Mouse (Mus musculus): Measurements from ENCODE around the gene Fam160a1. TPM values are rescaled to one million over a fixed set of nuclear protein-coding genes. Genes with fewer than 3 reads are reported as not detected.

The Fam160a1 gene
- polyA plus RNA-seq, 1 experiment from 2014 or later = 0.16 TPM

DNA sequence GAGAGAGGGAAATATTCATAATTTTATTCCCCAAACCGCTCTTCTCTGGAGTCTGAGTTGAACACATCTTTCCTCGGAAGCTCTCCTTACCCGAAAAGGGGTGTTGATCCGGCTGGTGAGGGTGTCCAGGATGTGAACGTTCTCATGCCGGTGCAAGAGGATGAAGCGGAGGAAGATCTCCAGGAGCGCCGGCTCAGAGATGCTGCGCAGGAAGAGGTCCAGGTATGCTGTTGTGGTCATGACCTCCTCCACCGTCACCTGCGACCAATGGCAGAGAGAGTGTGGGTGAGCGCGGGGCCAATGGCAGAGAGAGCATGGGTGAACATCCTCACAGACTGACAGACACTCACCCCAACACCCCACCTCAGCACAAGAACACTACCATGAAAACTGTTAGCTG lies 128.8 kb downstream of the Fam160a1 start:
- ATAC-seq (ENCODE audit: low read depth) = no peak
- no peaks in the 10 kb centered on the region for H3K36me3 ChIP-seq (ENCODE audit: control insufficient read depth, insufficient read depth, low read length)
- no peak overlapping the region for H3K4me2 ChIP-seq (ENCODE audit: low read depth, low read length)
- H3K4me1 ChIP-seq (ENCODE audit: control insufficient read depth, insufficient read depth, low read length) = no peaks in the 10 kb centered on the region
- H3K27ac ChIP-seq (ENCODE audit: low read depth, low read length) = no peak overlapping the region
- 96% methylated on average over 14 of the region's 14 CpGs for WGBS
- H3K9me3 ChIP-seq (ENCODE audit: control insufficient read depth, low read length) = no peaks in the 10 kb centered on the region
- H3K27me3 ChIP-seq (ENCODE audit: control insufficient read depth, insufficient read depth, low read length) = no peaks in the 10 kb centered on the region
- no peak overlapping the region for H3K4me3 ChIP-seq (ENCODE audit: low read depth, low read length)
- no peak overlapping the region for H3K9ac ChIP-seq (replicated peaks; ENCODE audit: low read depth, low read length)

DNA sequence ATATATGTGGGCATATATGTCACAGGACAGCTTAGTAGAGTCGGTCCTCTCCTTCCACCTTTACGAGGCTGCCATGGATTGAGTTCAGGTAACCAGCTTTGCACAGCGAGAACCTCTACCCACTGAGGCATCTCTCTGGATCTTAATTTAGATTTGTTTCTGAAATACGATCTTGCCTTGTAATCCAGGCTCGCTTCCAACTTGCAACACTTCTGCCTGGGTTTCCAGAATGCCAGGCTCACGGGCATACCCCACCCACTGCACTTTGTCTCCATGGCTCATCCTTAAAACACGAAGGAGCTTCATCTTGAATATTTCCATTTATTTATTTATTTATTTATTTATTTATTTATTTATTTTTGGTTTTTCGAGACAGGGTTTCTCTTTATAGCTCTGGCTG lies 131.8 kb downstream of the Fam160a1 start:
- WGBS = 92% methylated on average over 8 of the region's 8 CpGs
- no peak for ATAC-seq (ENCODE audit: low read depth)

DNA sequence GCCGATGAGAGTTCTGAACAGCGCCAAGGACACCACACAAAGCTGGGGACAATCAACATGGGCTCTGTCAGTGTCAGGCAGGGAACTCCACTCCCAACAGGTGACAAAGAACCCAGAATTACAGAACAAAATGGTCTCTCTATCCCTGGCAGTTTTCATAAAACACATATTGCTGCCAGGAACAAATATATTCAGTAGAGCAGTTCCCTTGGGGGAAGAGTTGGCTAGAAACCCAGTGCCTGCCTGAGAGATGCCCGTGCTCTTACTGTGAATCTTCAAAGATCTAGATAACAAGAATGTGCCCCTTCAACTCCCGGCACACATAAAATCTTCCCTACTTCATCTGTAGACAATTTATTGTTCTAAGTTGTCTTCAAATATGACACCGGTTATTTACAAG lies 133.5 kb downstream of the Fam160a1 start:
- Histone ChIP-seq H3K4me1 (ENCODE audit: control insufficient read depth, insufficient read depth, low read length) (no peaks in the 10 kb centered on the region), H3K9me3 (ENCODE audit: control insufficient read depth, low read length) (no peaks in the 10 kb centered on the region), H3K4me3 (ENCODE audit: low read depth, low read length) (no peak overlapping the region), H3K4me2 (ENCODE audit: low read depth, low read length) (no peak overlapping the region), H3K27me3 (ENCODE audit: control insufficient read depth, insufficient read depth, low read length) (no peaks in the 10 kb centered on the region), H3K27ac (ENCODE audit: low read depth, low read length) (no peak overlapping the region), H3K9ac (replicated peaks; ENCODE audit: low read depth, low read length) (no peak overlapping the region), H3K36me3 (ENCODE audit: control insufficient read depth, insufficient read depth, low read length) (no peaks in the 10 kb centered on the region)
- no peak for ATAC-seq (ENCODE audit: low read depth)
- 84% methylated on average over 5 of the region's 5 CpGs for WGBS

More for the DNA sequence above, 131.8 kb downstream of the Fam160a1 start:
- Histone ChIP-seq H3K27me3 (ENCODE audit: control insufficient read depth, insufficient read depth, low read length) (no peaks in the 10 kb centered on the region), H3K9me3 (ENCODE audit: control insufficient read depth, low read length) (no peaks in the 10 kb centered on the region), H3K4me3 (ENCODE audit: low read depth, low read length) (no peak overlapping the region), H3K27ac (ENCODE audit: low read depth, low read length) (no peak overlapping the region), H3K36me3 (ENCODE audit: control insufficient read depth, insufficient read depth, low read length) (no peaks in the 10 kb centered on the region), H3K9ac (replicated peaks; ENCODE audit: low read depth, low read length) (no peak overlapping the region), H3K4me1 (ENCODE audit: control insufficient read depth, insufficient read depth, low read length) (no peaks in the 10 kb centered on the region), H3K4me2 (ENCODE audit: low read depth, low read length) (no peak overlapping the region)

DNA sequence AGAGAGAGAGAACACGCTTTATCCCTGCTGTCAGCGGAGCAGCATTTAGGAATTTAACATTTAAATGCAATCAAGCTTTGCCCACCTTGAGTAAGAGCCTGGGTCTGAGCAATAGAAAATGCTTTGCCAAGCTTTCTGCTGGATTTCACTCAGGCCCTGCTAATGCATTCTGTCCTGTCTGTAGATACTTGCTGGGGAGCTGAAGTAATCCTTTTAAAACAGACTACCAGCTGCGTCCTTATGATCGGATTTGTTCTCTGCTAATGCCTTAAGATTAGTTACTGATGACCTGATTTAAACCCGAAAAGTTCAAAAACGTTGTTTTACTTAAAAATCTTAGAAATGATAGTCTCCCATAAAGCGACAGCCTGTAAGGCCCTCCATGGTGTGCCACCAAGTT lies 136.0 kb downstream of the Fam160a1 start:
- Histone ChIP-seq H3K27ac (ENCODE audit: low read depth, low read length) (no peak overlapping the region), H3K4me2 (ENCODE audit: low read depth, low read length) (no peak overlapping the region), H3K9ac (replicated peaks; ENCODE audit: low read depth, low read length) (no peak overlapping the region), H3K27me3 (ENCODE audit: control insufficient read depth, insufficient read depth, low read length) (no peaks in the 10 kb centered on the region), H3K4me3 (ENCODE audit: low read depth, low read length) (no peak overlapping the region), H3K4me1 (ENCODE audit: control insufficient read depth, insufficient read depth, low read length) (no peaks in the 10 kb centered on the region), H3K36me3 (ENCODE audit: control insufficient read depth, insufficient read depth, low read length) (no peaks in the 10 kb centered on the region), H3K9me3 (ENCODE audit: control insufficient read depth, low read length) (no peaks in the 10 kb centered on the region)
- 91% methylated on average over 7 of the region's 7 CpGs for WGBS
- no peak for ATAC-seq (ENCODE audit: low read depth)

DNA sequence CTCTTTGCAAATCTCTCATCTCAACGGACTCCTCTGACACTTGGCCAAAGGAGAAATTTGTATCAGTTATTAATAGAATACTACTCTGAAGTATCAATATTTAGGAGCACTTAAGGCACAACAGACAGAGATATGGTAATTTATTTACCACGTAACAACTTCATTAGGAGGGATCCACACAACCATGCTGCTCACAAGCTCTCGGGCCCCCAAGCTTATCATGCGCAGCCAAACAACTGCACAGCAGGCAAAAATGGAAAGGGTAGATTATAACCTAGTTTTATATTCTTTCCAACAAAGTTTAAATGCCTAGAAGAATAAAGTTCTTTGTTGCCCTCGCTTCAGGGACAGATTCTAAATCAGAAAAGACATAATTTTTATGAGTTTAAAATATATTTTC lies 137.1 kb downstream of the Fam160a1 start:
- no peak overlapping the region for H3K27ac ChIP-seq (ENCODE audit: low read depth, low read length)
- H3K9me3 ChIP-seq (ENCODE audit: control insufficient read depth, low read length) = no peaks in the 10 kb centered on the region
- H3K4me2 ChIP-seq (ENCODE audit: low read depth, low read length) = no peak overlapping the region
- no peak overlapping the region for H3K4me3 ChIP-seq (ENCODE audit: low read depth, low read length)
- H3K36me3 ChIP-seq (ENCODE audit: control insufficient read depth, insufficient read depth, low read length) = no peaks in the 10 kb centered on the region
- H3K4me1 ChIP-seq (ENCODE audit: control insufficient read depth, insufficient read depth, low read length) = no peaks in the 10 kb centered on the region
- ATAC-seq (ENCODE audit: low read depth) = no peak
- no peak overlapping the region for H3K9ac ChIP-seq (replicated peaks; ENCODE audit: low read depth, low read length)
- 81% methylated on average over 5 of the region's 5 CpGs for WGBS
- no peaks in the 10 kb centered on the region for H3K27me3 ChIP-seq (ENCODE audit: control insufficient read depth, insufficient read depth, low read length)

DNA sequence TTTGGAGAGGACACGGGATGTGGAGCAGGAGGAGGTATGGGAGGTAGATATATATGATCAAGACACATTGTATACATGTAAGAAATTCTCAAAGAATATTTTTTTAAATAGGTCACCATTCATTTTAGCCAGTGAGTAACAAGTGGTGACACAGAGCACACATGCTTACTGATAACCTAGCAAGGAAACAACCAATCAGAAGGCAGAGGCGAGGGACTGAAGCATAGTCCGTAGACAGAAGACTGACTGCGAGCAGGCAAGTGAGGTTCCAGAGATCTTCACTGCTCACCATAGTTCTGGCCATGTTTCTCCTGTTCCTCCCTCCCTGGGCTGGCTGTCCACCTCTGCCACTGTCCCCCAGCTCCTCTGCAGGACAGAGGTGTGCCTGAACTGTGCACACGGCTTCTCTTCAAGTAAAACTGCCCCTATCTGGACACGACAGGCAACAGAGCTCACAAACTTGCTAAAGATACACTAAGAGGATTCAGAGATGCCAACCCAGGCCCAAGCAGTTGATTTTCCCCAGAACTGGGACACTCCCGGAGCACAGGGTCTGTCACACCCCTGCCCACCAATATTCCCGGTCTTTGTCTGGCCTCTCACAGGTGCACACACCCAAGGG lies 137.7 kb downstream of the Fam160a1 start:
- H3K4me3 ChIP-seq (ENCODE audit: low read depth, low read length) = no peak overlapping the region
- H3K36me3 ChIP-seq (ENCODE audit: control insufficient read depth, insufficient read depth, low read length) = no peaks in the 10 kb centered on the region
- no peak overlapping the region for H3K4me2 ChIP-seq (ENCODE audit: low read depth, low read length)
- no peak for ATAC-seq (ENCODE audit: low read depth)
- 84% methylated on average over 8 of the region's 8 CpGs for WGBS
- no peaks in the 10 kb centered on the region for H3K4me1 ChIP-seq (ENCODE audit: control insufficient read depth, insufficient read depth, low read length)
- H3K9ac ChIP-seq (replicated peaks; ENCODE audit: low read depth, low read length) = no peak overlapping the region
- no peaks in the 10 kb centered on the region for H3K27me3 ChIP-seq (ENCODE audit: control insufficient read depth, insufficient read depth, low read length)
- H3K27ac ChIP-seq (ENCODE audit: low read depth, low read length) = no peak overlapping the region
- no peaks in the 10 kb centered on the region for H3K9me3 ChIP-seq (ENCODE audit: control insufficient read depth, low read length)

DNA sequence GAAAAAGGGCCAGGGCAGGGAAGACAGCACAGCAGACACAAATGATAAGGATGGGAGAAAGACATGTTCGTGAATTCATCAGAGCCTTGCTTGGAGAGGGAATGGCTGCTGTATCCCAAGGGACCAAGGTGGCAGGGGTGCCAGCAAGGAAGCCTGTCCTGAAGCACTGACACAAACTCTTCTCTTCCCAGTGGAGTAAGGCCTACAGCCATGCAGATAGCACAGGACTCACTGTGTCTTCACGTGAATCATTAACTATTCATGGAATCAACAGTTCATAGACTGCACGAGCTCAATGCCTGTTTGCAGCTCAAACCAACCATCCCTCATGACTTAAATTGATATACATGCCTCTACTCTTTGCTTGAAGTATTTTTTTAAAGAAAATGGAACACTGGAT lies 139.1 kb downstream of the Fam160a1 start:
- 58% methylated on average over 3 of the region's 3 CpGs for WGBS
- no peak for ATAC-seq (ENCODE audit: low read depth)
- Histone ChIP-seq H3K36me3 (ENCODE audit: control insufficient read depth, insufficient read depth, low read length) (no peaks in the 10 kb centered on the region), H3K4me3 (ENCODE audit: low read depth, low read length) (no peak overlapping the region), H3K4me1 (ENCODE audit: control insufficient read depth, insufficient read depth, low read length) (no peaks in the 10 kb centered on the region), H3K4me2 (ENCODE audit: low read depth, low read length) (no peak overlapping the region), H3K9me3 (ENCODE audit: control insufficient read depth, low read length) (no peaks in the 10 kb centered on the region), H3K27ac (ENCODE audit: low read depth, low read length) (no peak overlapping the region), H3K9ac (replicated peaks; ENCODE audit: low read depth, low read length) (no peak overlapping the region), H3K27me3 (ENCODE audit: control insufficient read depth, insufficient read depth, low read length) (no peaks in the 10 kb centered on the region)

DNA sequence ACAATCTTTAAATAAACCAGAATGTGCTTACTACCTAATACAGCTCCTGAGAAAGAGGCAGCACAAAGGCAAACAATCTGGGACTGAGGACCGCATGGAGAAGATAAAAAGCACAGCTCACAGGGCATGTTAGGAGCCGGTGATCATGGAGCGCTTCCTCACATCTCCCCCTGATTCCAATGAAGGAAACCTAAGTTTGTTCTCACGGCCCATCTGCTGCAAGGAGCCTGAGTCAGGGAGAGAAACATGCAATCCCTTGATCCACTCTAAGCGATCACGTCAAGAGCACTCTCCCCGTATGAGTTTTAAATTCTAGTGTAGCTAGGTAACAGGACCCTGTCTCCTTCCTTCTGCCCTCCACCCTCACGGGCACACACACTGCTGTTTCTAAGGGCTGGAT lies 140.0 kb downstream of the Fam160a1 start:
- no peaks in the 10 kb centered on the region for H3K4me1 ChIP-seq (ENCODE audit: control insufficient read depth, insufficient read depth, low read length)
- H3K9me3 ChIP-seq (ENCODE audit: control insufficient read depth, low read length) = no peaks in the 10 kb centered on the region
- 82% methylated on average over 8 of the region's 8 CpGs for WGBS
- H3K4me2 ChIP-seq (ENCODE audit: low read depth, low read length) = no peak overlapping the region
- no peaks in the 10 kb centered on the region for H3K27me3 ChIP-seq (ENCODE audit: control insufficient read depth, insufficient read depth, low read length)
- H3K36me3 ChIP-seq (ENCODE audit: control insufficient read depth, insufficient read depth, low read length) = no peaks in the 10 kb centered on the region
- H3K4me3 ChIP-seq (ENCODE audit: low read depth, low read length) = no peak overlapping the region
- ATAC-seq (ENCODE audit: low read depth) = no peak
- H3K9ac ChIP-seq (replicated peaks; ENCODE audit: low read depth, low read length) = no peak overlapping the region
- H3K27ac ChIP-seq (ENCODE audit: low read depth, low read length) = no peak overlapping the region

DNA sequence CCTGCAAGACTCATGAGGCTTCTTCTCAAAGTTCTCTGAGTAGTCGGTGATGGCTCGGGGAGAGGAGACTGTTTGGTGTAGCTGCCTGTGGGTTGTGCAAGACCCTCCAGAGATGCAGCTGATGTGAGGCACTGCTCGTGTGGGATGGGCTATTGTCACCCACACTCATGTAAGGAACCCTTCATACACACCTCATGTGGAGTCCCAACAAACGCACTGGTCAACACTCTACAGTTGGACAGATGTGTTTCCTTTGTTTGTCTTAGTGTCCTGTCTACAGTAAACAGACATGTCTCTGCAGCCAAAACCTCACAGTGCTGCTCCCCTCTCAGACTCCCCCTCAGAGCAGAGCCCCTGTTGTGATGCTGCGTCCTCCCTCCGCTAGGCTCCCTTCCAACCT lies 147.2 kb downstream of the Fam160a1 start:
- Histone ChIP-seq H3K27ac (ENCODE audit: low read depth, low read length) (no peak overlapping the region), H3K4me2 (ENCODE audit: low read depth, low read length) (no peak overlapping the region)
- WGBS = 90% methylated on average over 6 of the region's 6 CpGs

More for the DNA sequence above, 147.2 kb downstream of the Fam160a1 start:
- ATAC-seq (ENCODE audit: low read depth) = no peak
- Histone ChIP-seq H3K36me3 (ENCODE audit: control insufficient read depth, insufficient read depth, low read length) (no peaks in the 10 kb centered on the region), H3K4me3 (ENCODE audit: low read depth, low read length) (no peak overlapping the region), H3K9ac (replicated peaks; ENCODE audit: low read depth, low read length) (no peak overlapping the region), H3K9me3 (ENCODE audit: control insufficient read depth, low read length) (no peaks in the 10 kb centered on the region), H3K4me1 (ENCODE audit: control insufficient read depth, insufficient read depth, low read length) (no peaks in the 10 kb centered on the region), H3K27me3 (ENCODE audit: control insufficient read depth, insufficient read depth, low read length) (no peaks in the 10 kb centered on the region)

Measured in neural tube, embryonic 14.5 days (tissue).